Mouse (Mus musculus) retina, postnatal 7 days (tissue): ENCODE results near the gene Tbc1d9b.

Experiments
- DNase-seq: peaks from one replicate; pipeline ENCODE4 v3.0.0-alpha.2; 2012; ENCODE audit warnings: low read depth, low spot score

Gene Tbc1d9b

GRCm38 (mm10) chr11:50210505-50211151 is 79.4 kb downstream of the Tbc1d9b start, which contains the start of the genes Sqstm1 and Mgat4b:
Sqstm1 (minus strand) TSS chr11:50210827.
Mgat4b (plus strand) TSS chr11:50210890.
- DNase-seq, result peak; percentile 65

GRCm38 (mm10) chr11:50211322-50212059 is 80.3 kb downstream of the Tbc1d9b start:
- DNase-seq, result no peak

GRCm38 (mm10) chr11:50212060-50212739 is 81.0 kb downstream of the Tbc1d9b start:
- DNase-seq, result no peak

GRCm38 (mm10) chr11:50212848-50213758 is 81.9 kb downstream of the Tbc1d9b start:
- no peak for DNase-seq

GRCm38 (mm10) chr11:50214631-50215030 is 83.4 kb downstream of the Tbc1d9b start:
- DNase-seq, result no peak

- DNase-seq, result no peak
Observed at GRCm38 (mm10) chr11:50215633-50216032, 84.4 kb downstream of the Tbc1d9b start.

- DNase-seq, result no peak
Observed at GRCm38 (mm10) chr11:50216724-50217366, 85.6 kb downstream of the Tbc1d9b start.

GRCm38 (mm10) chr11:50217811-50218210 is 86.6 kb downstream of the Tbc1d9b start:
- DNase-seq, result no peak

- DNase-seq, result no peak
Observed at GRCm38 (mm10) chr11:50219833-50220232, 88.6 kb downstream of the Tbc1d9b start.
